Mouse (Mus musculus): Measurements from ENCODE around the gene Zfp1.

Zfp1 gene

DNA sequence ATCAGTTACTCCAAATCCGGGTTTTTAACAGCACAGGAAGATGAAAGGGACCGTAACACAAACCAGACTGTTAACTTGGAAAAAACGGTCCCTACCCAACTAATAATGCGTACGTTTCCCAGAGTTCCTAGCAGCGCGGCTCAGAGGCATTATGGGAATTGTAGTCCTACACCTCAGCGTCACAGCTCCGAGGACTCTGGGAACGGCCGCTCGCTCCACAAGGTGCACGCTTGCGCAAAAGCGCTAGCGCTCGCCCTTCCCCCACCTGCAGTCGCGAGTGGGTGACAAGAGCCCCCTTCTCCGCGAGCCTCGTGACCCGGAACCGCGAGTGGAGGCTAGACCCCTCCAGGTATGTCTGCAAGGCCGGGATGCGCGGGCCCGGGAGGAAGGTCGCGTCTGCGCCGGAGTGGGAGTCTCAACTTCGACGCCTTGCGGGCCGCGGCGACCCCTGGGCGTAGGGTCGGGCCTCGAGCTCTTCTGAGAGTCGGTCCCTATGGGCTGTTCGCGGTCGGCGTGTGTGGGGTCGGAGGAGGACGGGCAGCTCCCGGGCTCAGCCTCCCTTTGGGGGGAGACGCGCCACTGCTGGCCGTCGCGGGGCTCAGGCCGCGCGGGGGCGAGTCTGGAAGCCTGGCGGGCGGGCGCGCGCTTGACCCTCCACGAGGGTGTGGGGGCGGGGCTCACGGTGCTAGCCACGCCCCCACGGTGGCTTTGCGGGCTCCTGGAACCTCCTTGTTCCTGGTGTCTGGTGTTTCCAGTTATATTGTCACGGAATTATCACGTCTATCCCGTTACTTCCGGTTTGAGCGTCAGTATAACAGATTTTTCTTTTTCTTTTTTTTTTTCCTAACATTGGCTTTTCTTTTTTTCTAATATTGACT, at the start of gene Zfp1:
TSS of gene Zfp1 (plus strand) at position 138 of the 878 bp plus-strand sequence.
- in situ Hi-C loops (cut with MboI; ENCODE audit: low pct_unique_long_range_greater_than_20kb in 1 of 2, low sequenced_read_pairs in 2 of 2, unreplicated experiment in 1 of 2): no loop called here

DNA sequence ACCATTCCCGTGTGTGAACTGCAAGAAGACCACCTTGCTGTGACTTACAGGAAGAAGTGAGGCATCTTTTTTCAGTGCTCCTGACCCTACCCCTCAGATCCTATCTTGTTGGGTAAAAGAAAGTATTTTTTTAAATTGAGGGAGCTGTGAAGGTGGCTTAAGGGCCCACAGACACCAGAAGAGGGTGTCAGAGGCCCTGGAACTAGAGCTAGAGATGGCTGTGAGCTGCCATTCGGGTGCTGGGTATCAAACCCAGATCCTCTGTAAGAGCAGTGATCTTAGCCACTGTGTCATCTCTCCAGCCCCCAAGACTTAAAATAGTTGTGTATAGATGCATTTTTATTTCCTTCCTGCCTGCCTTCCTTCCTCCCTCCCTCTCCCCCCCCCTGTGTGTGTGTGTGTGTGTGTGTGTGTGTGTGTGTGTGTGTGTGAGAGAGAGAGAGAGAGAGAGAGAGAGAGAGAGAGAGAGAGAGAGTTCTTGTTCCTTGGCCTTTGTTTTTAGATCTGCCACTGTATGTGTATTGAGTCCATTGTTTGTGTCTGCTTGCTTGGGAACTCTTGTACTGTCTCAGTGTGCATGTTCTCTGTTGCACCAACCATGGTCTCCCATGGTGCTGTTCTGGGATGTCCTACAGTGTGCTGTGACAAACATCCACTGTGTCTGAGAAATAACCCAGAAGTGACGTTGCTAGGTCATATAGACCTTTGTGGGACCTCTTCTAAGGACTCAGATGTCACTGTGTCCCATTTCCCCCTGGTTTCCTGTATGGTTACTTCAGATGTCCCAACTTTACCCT, 49.0 kb upstream of the Zfp1 start:
- in situ Hi-C loops (cut with MboI; ENCODE audit: low pct_unique_long_range_greater_than_20kb in 1 of 2, low sequenced_read_pairs in 2 of 2, unreplicated experiment in 1 of 2): no loop called here

GRCm38 (mm10) chr8:111594951-111595350, 48.2 kb upstream of the Zfp1 start:
- in situ Hi-C loops (cut with MboI; ENCODE audit: low pct_unique_long_range_greater_than_20kb in 1 of 2, low sequenced_read_pairs in 2 of 2, unreplicated experiment in 1 of 2): no loop called here

GRCm38 (mm10) chr8:111595712-111596484, 47.3 kb upstream of the Zfp1 start:
- in situ Hi-C loops (cut with MboI; ENCODE audit: low pct_unique_long_range_greater_than_20kb in 1 of 2, low sequenced_read_pairs in 2 of 2, unreplicated experiment in 1 of 2): no loop called here

GRCm38 (mm10) chr8:111596485-111596821, 46.7 kb upstream of the Zfp1 start:
- in situ Hi-C loops (cut with MboI; ENCODE audit: low pct_unique_long_range_greater_than_20kb in 1 of 2, low sequenced_read_pairs in 2 of 2, unreplicated experiment in 1 of 2): no loop called here

DNA sequence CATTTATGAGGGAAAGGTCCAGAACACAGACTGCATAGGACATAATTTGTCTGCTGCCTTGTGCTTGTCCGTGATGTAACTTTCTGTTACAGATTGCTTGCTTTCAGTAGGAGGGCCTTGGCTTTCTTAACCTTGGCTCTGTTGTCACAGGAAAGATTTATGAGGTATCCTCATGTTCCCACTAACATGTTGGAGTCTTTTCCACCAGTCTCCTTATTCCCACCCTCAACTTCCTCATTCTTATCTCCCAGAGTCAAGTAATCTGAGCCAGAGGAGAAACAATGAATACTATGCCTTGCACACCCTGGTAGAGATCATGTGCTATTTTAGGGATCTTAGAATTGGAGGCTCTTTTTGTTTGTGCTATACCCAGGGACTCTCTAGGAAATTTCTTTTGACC, 45.9 kb upstream of the Zfp1 start:
- in situ Hi-C loops (cut with MboI; ENCODE audit: low pct_unique_long_range_greater_than_20kb in 1 of 2, low sequenced_read_pairs in 2 of 2, unreplicated experiment in 1 of 2): no loop called here

DNA sequence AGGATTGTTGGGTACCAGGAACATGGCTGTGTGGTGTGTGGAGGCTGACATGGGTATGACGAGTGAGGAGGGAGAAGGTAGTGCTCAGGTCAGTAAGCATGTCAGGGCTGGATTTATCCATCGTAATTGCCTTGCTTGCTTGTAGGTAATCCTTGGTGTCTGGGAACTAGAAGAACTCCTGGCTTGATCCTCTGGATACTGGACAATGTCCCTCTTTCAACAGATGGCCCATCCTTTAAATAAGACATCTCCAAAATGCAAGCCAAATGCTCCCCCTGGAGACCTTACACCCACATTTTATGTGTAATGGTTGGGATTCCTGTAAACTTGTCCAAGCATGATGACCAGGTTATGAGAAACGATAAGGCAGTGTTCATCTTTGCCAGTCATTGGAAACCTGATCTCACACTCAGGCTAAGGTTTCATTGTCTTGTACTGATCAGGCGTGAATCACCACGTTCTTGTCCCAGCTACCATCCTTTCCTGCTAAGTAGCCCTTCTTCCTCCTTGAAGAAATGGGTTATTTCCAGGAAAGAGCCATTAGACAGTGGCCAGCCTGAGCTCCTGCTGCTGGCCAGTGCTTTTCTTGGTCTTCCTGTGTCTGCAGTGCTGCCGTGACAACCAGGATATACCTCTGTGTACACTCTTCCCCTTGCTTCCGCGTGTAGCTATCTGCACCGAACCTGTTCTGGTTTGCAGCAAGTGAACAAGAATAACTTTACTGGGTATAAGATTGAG, 43.3 kb upstream of the Zfp1 start:
- in situ Hi-C loops (cut with MboI; ENCODE audit: low pct_unique_long_range_greater_than_20kb in 1 of 2, low sequenced_read_pairs in 2 of 2, unreplicated experiment in 1 of 2): no loop called here

DNA sequence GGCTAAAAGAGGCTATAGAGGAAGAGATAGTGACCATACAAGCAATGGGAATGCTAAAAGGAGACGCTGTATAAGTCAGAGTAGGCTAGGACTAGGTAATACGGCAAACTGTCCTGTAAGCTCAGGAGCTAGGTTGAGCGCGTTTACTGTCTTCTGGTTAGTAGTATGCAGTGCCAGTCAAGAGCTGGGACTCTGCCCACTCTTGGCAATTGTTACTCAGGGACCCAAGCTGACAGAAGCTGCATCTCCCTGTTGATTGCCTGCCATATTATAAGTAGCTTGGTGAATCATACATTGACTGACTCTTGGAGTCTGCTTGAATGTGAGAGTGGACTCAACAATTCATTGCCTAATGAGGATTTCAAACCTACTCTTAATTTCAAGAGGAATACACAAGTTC, 41.2 kb upstream of the Zfp1 start:
- in situ Hi-C loops (cut with MboI; ENCODE audit: low pct_unique_long_range_greater_than_20kb in 1 of 2, low sequenced_read_pairs in 2 of 2, unreplicated experiment in 1 of 2): no loop called here

DNA sequence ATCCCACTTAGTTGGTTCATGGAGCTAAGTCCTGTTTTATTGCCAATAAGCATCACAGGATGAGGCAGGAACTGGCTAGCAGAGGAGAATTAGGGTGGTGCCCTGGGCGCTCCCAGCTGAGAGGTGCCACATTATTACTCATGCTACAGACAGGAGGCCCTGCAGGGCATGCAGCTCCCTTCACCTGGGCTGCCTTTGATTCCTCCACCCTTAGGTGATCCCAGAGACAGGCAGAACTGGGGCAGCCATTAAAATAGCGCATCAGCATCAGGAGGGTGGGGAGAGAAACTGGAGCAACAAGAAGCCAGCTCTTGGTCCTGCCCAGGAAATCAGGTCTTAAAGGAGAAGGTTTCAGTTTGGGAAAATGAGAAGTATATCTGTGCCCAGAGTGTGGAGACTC, 38.2 kb upstream of the Zfp1 start:
- in situ Hi-C loops (cut with MboI; ENCODE audit: low pct_unique_long_range_greater_than_20kb in 1 of 2, low sequenced_read_pairs in 2 of 2, unreplicated experiment in 1 of 2): no loop called here

DNA sequence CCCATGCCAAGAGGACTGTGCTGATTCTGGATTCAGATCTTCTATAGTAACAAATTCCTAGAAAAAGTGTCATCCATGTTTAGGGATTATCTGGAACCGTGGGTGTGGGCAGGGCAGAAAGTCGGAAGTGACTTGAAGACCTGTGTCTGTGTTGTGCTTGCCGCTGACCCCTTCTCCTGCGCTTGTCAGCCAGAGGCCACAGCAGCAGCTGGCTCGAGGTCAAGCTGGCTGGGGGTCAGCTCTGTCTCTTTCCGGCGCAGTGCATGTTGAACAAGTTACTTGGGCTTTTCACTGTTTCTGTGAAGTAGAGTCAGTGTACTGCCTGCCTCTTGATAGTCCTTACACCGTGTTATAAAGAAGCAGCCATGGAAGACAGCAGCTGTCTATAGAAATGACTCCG, 36.2 kb upstream of the Zfp1 start:
- in situ Hi-C loops (cut with MboI; ENCODE audit: low pct_unique_long_range_greater_than_20kb in 1 of 2, low sequenced_read_pairs in 2 of 2, unreplicated experiment in 1 of 2): no loop called here

GRCm38 (mm10) chr8:111607414-111607813, 35.8 kb upstream of the Zfp1 start:
- in situ Hi-C loops (cut with MboI; ENCODE audit: low pct_unique_long_range_greater_than_20kb in 1 of 2, low sequenced_read_pairs in 2 of 2, unreplicated experiment in 1 of 2): no loop called here

DNA sequence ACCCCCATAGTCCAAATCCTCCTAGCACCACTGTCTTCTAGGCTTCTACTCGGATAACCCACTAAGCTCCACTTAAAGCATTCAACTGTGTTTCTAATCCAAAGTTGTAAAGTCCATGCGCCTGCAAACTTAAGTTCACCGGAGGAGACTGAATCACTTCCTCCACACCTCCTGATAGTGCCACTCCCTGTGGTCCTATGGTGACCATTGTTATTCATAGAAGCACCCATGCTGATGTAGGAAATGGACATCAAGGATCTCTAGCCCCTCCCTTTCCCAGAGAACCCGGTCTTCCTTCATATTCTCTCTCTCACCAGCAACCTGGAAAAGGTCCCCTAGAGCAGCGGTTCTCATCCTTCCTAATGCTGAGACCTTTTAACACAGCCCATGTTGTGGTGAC, 30.0 kb upstream of the Zfp1 start:
- in situ Hi-C loops (cut with MboI; ENCODE audit: low pct_unique_long_range_greater_than_20kb in 1 of 2, low sequenced_read_pairs in 2 of 2, unreplicated experiment in 1 of 2): no loop called here

DNA sequence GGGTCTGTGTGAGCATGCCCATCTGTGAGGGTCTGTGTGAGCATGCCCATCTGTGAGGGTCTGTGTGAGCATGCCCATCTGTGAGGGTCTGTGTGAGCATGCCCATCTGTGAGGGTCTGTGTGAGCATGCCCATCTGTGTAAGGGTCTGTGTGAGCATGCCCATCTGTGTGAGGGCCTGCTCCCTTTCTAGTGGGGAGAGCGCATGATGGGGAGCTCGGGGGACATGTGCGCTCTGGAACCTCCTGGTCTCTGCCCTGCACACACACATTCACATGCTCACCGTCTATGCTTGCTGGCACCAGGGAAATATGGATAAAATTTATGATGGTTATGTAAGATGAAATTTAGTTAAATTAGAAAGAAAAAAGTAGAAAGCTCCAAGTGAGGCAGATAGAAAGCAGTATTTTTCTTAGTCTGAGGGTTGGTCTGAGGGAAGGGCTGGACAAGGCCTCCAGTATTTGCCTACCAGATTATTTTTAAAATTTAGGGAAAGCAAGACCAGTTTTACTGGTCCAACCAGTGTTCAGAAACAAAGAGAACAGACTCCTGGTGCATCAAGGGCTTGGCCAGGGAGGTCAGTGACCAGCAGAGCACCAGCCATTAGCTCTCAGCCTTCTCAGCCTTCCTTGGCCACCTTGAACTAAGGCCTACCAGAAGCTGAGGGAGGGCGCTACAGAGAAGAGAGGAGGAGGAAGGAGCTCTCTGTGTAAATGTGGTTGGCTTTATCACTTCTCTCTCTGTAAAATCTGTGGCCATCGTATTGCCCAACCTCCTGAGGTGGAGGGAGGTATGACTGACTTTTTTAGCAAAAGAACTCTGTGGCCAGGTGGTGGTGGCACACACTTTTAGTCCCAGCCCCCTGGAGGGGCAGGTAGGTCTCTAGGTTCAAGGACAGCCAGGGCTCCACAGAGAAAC, 28.2 kb upstream of the Zfp1 start:
- in situ Hi-C loops (cut with MboI; ENCODE audit: low pct_unique_long_range_greater_than_20kb in 1 of 2, low sequenced_read_pairs in 2 of 2, unreplicated experiment in 1 of 2): no loop called here

DNA sequence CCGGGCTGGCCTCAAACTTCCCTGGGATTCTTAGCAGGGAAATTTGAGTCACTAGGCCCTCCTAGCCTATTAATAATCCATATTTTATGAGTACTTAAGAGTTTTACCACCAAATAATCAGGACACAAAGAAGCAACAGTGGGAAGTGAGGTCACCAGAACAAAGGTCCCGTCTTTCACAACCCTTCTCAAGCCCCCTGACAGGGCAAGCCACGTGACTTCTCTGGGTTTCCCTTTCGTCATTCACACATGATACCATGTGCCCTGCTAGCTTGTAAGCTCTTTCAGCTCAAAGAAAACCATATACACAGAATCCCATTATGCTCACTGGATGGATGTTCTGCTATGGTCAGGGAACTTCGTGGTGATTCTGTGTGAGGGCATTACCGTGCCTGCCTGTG, 25.4 kb upstream of the Zfp1 start:
- in situ Hi-C loops (cut with MboI; ENCODE audit: low pct_unique_long_range_greater_than_20kb in 1 of 2, low sequenced_read_pairs in 2 of 2, unreplicated experiment in 1 of 2): no loop called here

GRCm38 (mm10) chr8:111618273-111618672, 24.9 kb upstream of the Zfp1 start:
- in situ Hi-C loops (cut with MboI; ENCODE audit: low pct_unique_long_range_greater_than_20kb in 1 of 2, low sequenced_read_pairs in 2 of 2, unreplicated experiment in 1 of 2): no loop called here

GRCm38 (mm10) chr8:111619936-111620335, 23.3 kb upstream of the Zfp1 start:
- in situ Hi-C loops (cut with MboI; ENCODE audit: low pct_unique_long_range_greater_than_20kb in 1 of 2, low sequenced_read_pairs in 2 of 2, unreplicated experiment in 1 of 2): no loop called here

DNA sequence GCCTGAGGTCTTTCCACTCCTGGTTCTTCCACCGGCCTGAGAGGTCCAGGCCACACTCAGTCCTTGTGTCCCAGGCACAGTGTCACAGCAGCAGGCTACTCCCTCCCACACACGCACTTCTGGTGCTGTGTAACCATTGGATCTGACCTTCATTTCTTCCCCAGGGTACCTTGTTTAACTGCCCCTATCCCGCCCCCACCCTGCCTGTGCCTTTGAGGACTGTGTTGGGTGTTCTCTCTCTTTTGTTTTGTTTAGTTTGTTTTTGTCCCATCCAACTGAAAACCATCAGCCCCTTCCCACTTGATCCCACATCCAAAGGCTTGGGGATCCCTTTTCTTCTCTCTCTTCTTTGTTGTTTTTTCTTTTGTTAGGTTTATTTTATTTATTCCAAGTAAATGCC, 21.1 kb upstream of the Zfp1 start:
- in situ Hi-C loops (cut with MboI; ENCODE audit: low pct_unique_long_range_greater_than_20kb in 1 of 2, low sequenced_read_pairs in 2 of 2, unreplicated experiment in 1 of 2): no loop called here

DNA sequence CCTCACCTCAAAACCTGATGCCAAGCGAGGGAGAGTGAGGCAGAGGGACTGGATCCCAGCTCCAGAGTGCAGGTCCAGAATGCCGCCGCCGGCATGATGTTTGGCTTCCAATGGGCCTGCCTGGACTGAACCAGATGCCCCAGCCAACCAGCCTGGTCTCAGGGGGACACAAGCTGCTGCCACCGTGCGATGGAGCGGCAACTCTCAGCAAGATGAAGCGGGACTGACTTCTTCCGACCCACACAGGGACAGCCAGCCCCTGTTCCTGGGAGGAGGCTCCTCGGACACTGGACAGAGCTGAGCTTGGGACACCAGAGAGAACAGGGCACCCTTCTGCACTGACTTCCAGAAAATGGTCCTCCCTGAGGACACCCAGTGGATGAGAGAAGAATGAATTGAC, 20.6 kb upstream of the Zfp1 start:
- in situ Hi-C loops (cut with MboI; ENCODE audit: low pct_unique_long_range_greater_than_20kb in 1 of 2, low sequenced_read_pairs in 2 of 2, unreplicated experiment in 1 of 2): no loop called here

Measured in mouse embryonic stem cell (cell line).